Mouse (Mus musculus): ENCODE results near the gene Traf4. TPM values are rescaled to one million over a fixed set of nuclear protein-coding genes. Genes with fewer than 3 reads are reported as not detected.

The Traf4 gene
- total RNA-seq, 2 experiments from 2014 or later = 10.5 to 12.5 TPM

DNA sequence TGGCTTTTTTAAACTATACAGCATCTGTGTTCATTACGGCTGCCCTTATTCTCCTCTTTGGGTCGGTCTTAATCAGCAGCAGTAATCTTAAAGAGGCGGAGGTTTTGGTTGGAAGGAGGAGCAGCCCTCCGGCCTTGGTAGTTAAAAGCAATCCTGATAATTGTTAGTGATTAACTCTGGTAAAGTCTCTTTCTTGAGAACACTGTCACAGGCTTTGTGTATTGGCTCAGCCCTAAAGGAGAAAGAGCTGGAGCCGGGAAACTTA lies 49.3 kb downstream of the Traf4 start:
- DNase-seq (ENCODE audit: low spot score in 2 of 2) = no peak
- intact Hi-C loops (cut with DNase I) = no loop called here

DNA sequence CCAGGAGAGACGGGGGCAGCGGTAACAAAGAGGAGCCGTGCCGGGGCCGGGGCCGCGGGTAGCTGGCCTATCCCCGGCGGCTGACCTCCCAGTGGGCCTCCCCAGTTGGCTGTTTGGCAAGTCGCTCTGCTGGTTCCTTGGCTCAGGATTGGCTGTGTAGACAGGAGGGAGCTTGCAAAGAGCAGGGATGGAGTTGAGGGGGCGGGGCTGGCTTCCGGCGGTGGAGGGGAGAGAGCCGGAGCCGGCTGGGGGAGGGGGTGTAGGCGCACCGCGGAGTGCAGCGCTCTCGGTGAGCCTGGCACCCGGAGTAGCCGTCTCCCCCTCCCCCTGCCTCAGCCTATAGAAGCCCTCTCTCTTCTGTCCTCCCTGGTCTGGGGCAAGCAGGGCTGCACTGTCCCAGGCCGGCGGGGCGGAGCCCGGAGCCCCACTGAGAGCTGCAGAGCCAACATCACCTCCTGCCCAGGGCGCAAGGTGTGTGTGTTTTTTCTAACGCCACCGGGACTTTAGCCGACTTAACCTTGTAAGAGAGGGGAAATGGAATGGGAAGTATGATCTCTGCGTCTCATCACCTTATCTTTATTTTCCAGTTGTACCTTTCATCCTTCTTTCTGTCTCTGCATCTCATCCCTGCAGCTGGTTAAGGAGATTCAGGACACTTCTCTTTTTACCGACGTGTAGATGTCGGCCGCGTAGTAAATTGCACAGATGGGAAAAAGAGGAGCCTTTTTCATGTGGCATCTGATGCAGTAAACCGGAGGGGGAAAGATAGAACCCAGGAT lies 49.8 kb downstream of the Traf4 start:
- intact Hi-C loops (cut with DNase I) = no loop called here
- peak; percentile 91 to 93 for DNase-seq (ENCODE audit: low spot score in 2 of 2)

DNA sequence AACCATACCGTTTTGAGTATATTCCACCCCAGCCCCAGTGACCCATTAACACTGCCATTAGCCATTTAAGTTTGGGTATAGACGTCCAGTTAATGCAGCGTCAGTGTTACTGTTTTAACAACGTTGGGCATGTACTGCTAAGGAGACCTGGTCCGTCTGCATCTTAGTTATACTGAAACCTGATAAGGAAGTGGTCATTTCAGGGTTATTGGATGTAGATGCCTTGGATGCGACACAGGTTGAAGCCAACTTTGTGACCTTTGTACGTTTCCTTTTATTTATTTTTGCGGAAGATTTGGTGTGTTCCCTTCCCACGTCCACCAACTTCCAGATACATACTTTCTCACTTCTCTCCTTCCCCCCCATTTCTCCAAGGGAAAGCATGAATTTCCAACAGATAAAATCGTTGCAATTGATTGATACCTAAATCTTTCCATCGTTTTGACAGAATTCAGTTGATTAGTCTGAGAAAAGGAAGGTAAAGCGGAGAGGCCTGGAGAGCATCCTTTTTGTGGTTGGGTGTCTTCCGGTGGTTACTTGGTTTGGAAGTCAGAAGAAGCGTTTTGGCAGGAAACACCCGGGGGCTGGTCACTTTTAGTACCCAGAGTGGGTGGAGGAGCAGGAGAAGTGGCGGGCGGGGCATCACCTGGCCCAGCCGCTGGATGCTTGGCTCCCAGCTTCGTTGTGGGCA lies 50.6 kb downstream of the Traf4 start:
- intact Hi-C loops (cut with DNase I) = no loop called here
- no peak for DNase-seq (ENCODE audit: low spot score in 2 of 2)

DNA sequence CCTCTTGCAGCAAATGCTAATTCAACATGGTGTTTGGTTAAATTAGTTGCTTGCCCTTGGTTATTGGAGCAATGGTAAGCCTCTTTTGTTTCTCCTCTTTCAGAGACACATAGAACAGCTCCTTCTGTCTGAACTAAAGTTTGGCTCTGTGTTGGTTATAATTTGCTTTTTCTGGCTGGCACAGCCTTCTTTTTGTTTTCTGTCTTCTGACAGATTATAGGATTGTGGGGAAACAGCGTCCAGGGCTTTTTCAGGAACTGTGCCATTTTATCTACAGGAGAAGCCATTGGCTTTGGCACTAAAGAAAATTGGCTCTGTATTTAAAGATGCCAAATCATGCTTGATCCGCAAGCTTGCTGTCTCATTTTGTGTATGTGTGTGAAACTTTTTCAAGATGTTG lies 51.8 kb downstream of the Traf4 start:
- no peak for DNase-seq (ENCODE audit: low spot score in 2 of 2)
- intact Hi-C loops (cut with DNase I) = no loop called here

Small RNA genes lying within 50 kb of the gene (microRNA-seq; reads per million reads assigned to microRNA genes)
- gene Mir7653 = 1.0 reads per million

Other genes with a start within 250 kb of the Traf4 start
- gene Sez6, start 234.8 kb downstream of the Traf4 start, total RNA-seq (2021) = 100 to 1,000 TPM; 150 to 165 TPM
- 10 to 100 TPM; 51.7 to 63.6 TPM for gene Phf12, start 182.8 kb downstream of the Traf4 start, total RNA-seq (2021)
- gene Dhrs13, start 133.3 kb downstream of the Traf4 start, total RNA-seq (2021) = 1 to 10 TPM; 7.2 to 8.0 TPM
- gene Flot2, start 127.7 kb downstream of the Traf4 start, total RNA-seq (2021) = 100 to 1,000 TPM in 1 of 2 experiments, 10 to 100 TPM in 1; 89.5 to 103 TPM
- 10 to 100 TPM; 18.9 to 19.1 TPM for gene Eral1, start 85.2 kb downstream of the Traf4 start, total RNA-seq (2021)
- gene Fam222b, start 70.9 kb downstream of the Traf4 start, total RNA-seq (2021) = 10 to 100 TPM; 29.0 to 29.7 TPM
- gene Nek8, start 11.1 kb upstream of the Traf4 start, total RNA-seq (2021) = 1 to 10 TPM; 2.7 to 3.2 TPM
- 10 to 100 TPM; 32.5 to 36.1 TPM for gene Tlcd1, start 11.1 kb upstream of the Traf4 start, total RNA-seq (2021)
- 100 to 1,000 TPM; 673 to 732 TPM for gene Rpl23a, start 18.0 kb upstream of the Traf4 start, total RNA-seq (2021)
- 10 to 100 TPM; 20.5 to 28.0 TPM for gene Rab34, start 22.8 kb upstream of the Traf4 start, total RNA-seq (2021)
- gene Proca1, start 27.8 kb upstream of the Traf4 start, total RNA-seq (2021) = 1 to 10 TPM; 6.6 to 8.7 TPM
- 10 to 100 TPM; 61.0 to 64.6 TPM for gene Sdf2, start 80.2 kb upstream of the Traf4 start, total RNA-seq (2021)
- 100 to 1,000 TPM in 1 of 2 experiments, 10 to 100 TPM in 1; 95.1 to 100 TPM for gene Supt6, start 80.4 kb upstream of the Traf4 start, total RNA-seq (2021)
- 100 to 1,000 TPM; 177 TPM for gene 2610507B11Rik, start 96.2 kb upstream of the Traf4 start, total RNA-seq (2021)
- 10 to 100 TPM; 11.3 to 25.5 TPM for gene BC030499, start 125.3 kb upstream of the Traf4 start, total RNA-seq (2021)
- 10 to 100 TPM in 1 of 2 experiments, 1 to 10 TPM in 1; 7.3 to 13.8 TPM for gene Spag5, start 135.9 kb upstream of the Traf4 start, total RNA-seq (2021)
- gene Aldoc, start 157.4 kb upstream of the Traf4 start, total RNA-seq (2021) = 100 to 1,000 TPM; 746 to 852 TPM
- gene Pigs, start 162.8 kb upstream of the Traf4 start, total RNA-seq (2021) = 10 to 100 TPM; 64.4 to 68.5 TPM
- gene Unc119, start 177.9 kb upstream of the Traf4 start, total RNA-seq (2021) = 10 to 100 TPM; 30.6 to 31.3 TPM
- gene Foxn1, start 221.0 kb upstream of the Traf4 start, total RNA-seq (2021) = not detected